In genomic region chr17:29951100-29951499, GRCm38 (mm10) we compare ENCODE assay signal across 14 mouse cellular contexts. TPM values are rescaled to one million over a fixed set of nuclear protein-coding genes. Genes with fewer than 3 reads are reported as not detected.
DNase-seq lines count a peak whose midpoint lies in the region; ATAC-seq and TF ChIP-seq lines count a peak whose summit lies in the region.
"Had no signal": no experiment of that assay in that cellular context is flagged by ENCODE, and none has a peak within 500 bp of the region (broad histone marks: within the 10 kb centered on the region; RNA-seq: fewer than 3 reads in every experiment).

No protein-coding gene starts in this region.

- H3K4me2 ChIP-seq in forebrain, embryonic 12.5 days = no peak overlapping the region
- no peak overlapping the region for H3K4me2 ChIP-seq in forebrain, postnatal 0 days (ENCODE audit: low read depth)
- H3K4me2 ChIP-seq in lung, postnatal 0 days (replicated peaks; ENCODE audit: low read depth, low read length) = no peak overlapping the region
- no peak overlapping the region for H3K4me2 ChIP-seq in intestine, embryonic 14.5 days (ENCODE audit: low read length)
- H3K4me2 ChIP-seq: hindbrain, embryonic 13.5 days; limb, embryonic 13.5 days had no signal

- 43% methylated on average over 6 of the region's 6 CpGs for WGBS in forebrain, embryonic 12.5 days
- 40% methylated on average over 6 of the region's 6 CpGs for WGBS in forebrain, postnatal 0 days
- 11% methylated on average over 6 of the region's 6 CpGs for WGBS in lung, postnatal 0 days
- WGBS in intestine, embryonic 14.5 days = 7% methylated on average over 6 of the region's 6 CpGs

- no peak for DNase-seq in forebrain, postnatal 0 days
- peak; percentile 65 for DNase-seq in lung, postnatal 0 days (ENCODE audit: low spot score)
- DNase-seq in lung, postnatal 36 days = no peak
- DNase-seq in intestine, embryonic 14.5 days (ENCODE audit: low spot score) = no peak
- DNase-seq in thymus, postnatal 10 days (ENCODE audit: low spot score in 2 of 2) = peak; percentile 29 to 56
- DNase-seq in frontal cortex, postnatal 25 days (ENCODE audit: low spot score in 2 of 2) = no peak
- DNase-seq: adrenal gland, postnatal 14 days; cerebellum, postnatal 36 days had no signal

- H3K27me3 ChIP-seq in forebrain, embryonic 12.5 days = peaks cover 8% of the 10 kb centered on the region; the same call in 1 of the 2 replicates
- H3K27me3 ChIP-seq in forebrain, postnatal 0 days (ENCODE audit: insufficient read depth, low read length) = no peaks in the 10 kb centered on the region
- H3K27me3 ChIP-seq in lung, postnatal 0 days (replicated peaks; ENCODE audit: insufficient read depth, low read length) = no peaks in the 10 kb centered on the region
- H3K27me3 ChIP-seq in intestine, embryonic 14.5 days (replicated peaks; ENCODE audit: control insufficient read depth, insufficient read depth, low read length) = no peaks in the 10 kb centered on the region
- H3K27me3 ChIP-seq: hindbrain, embryonic 13.5 days; Patski had no signal

- H3K36me3 ChIP-seq in forebrain, embryonic 12.5 days (replicated peaks) = no peaks in the 10 kb centered on the region
- no peaks in the 10 kb centered on the region for H3K36me3 ChIP-seq in forebrain, postnatal 0 days (ENCODE audit: insufficient read depth)
- H3K36me3 ChIP-seq in lung, postnatal 0 days (ENCODE audit: insufficient read depth, low read length) = no peaks in the 10 kb centered on the region
- no peaks in the 10 kb centered on the region for H3K36me3 ChIP-seq in intestine, embryonic 14.5 days (ENCODE audit: control insufficient read depth, insufficient read depth, low read length)
- H3K36me3 ChIP-seq: hindbrain, embryonic 13.5 days; limb, embryonic 13.5 days had no signal

- ATAC-seq in forebrain, embryonic 12.5 days (ENCODE audit: low FRiP score) = peak; percentile 14; the same call in 1 of the 2 replicates
- no peak for ATAC-seq in forebrain, postnatal 0 days
- peak; percentile 70 for ATAC-seq in lung, postnatal 0 days
- ATAC-seq in intestine, embryonic 14.5 days (replicated peaks; ENCODE audit: low FRiP score, low TSS enrichment, low read depth) = peak; percentile 87
- ATAC-seq in granulocyte monocyte progenitor cell, adult 5-6 weeks (replicated peaks; ENCODE audit: poor library complexity, severe bottlenecking) = no peak
- ATAC-seq: Patski had no signal

- TF ChIP-seq CTCF in forebrain, postnatal 0 days (IDR thresholded peaks at IDR 0.05; ENCODE audit: low read depth) = no peak
- no peak for TF ChIP-seq CTCF in lung, postnatal 0 days (IDR thresholded peaks at IDR 0.05)

- no peak overlapping the region for H3K9ac ChIP-seq in forebrain, embryonic 12.5 days
- H3K9ac ChIP-seq in forebrain, postnatal 0 days = no peak overlapping the region
- no peak overlapping the region for H3K9ac ChIP-seq in lung, postnatal 0 days (replicated peaks; ENCODE audit: low read depth)
- no peak overlapping the region for H3K9ac ChIP-seq in intestine, embryonic 14.5 days (ENCODE audit: low read length)
- H3K9ac ChIP-seq: hindbrain, embryonic 13.5 days; limb, embryonic 13.5 days had no signal

- H3K9me3 ChIP-seq in forebrain, embryonic 12.5 days = no peaks in the 10 kb centered on the region
- H3K9me3 ChIP-seq in forebrain, postnatal 0 days (ENCODE audit: low read length) = no peaks in the 10 kb centered on the region
- no peaks in the 10 kb centered on the region for H3K9me3 ChIP-seq in lung, postnatal 0 days (ENCODE audit: low read length)
- H3K9me3 ChIP-seq in intestine, embryonic 14.5 days (ENCODE audit: control insufficient read depth, low read length) = no peaks in the 10 kb centered on the region
- H3K9me3 ChIP-seq: hindbrain, embryonic 13.5 days; limb, embryonic 13.5 days had no signal

- peaks cover 20% of the 10 kb centered on the region for H3K4me1 ChIP-seq in forebrain, embryonic 12.5 days
- 0 out of 2 replicates have a peak, but pooled peaks cover 3% of the 10 kb centered on the region for H3K4me1 ChIP-seq in forebrain, postnatal 0 days (ENCODE audit: insufficient read depth)
- H3K4me1 ChIP-seq in lung, postnatal 0 days (ENCODE audit: insufficient read depth, low read depth, low read length) = no peaks in the 10 kb centered on the region
- H3K4me1 ChIP-seq in intestine, embryonic 14.5 days (replicated peaks; ENCODE audit: control insufficient read depth, insufficient read depth, low read length) = no peaks in the 10 kb centered on the region

- no peak for TF ChIP-seq EP300 in lung, postnatal 0 days (IDR thresholded peaks at IDR 0.05)

- peak overlapping the region; percentile 19; the same call in 1 of the 2 replicates for H3K27ac ChIP-seq in forebrain, embryonic 12.5 days
- no peak overlapping the region for H3K27ac ChIP-seq in forebrain, postnatal 0 days (ENCODE audit: low read depth, low read length)
- H3K27ac ChIP-seq in lung, postnatal 0 days (ENCODE audit: low read length) = no peak overlapping the region
- H3K27ac ChIP-seq in intestine, embryonic 14.5 days (ENCODE audit: low read depth) = peak overlapping the region; percentile 18; the same call in 1 of the 2 replicates
- H3K27ac ChIP-seq: hindbrain, embryonic 13.5 days; limb, embryonic 13.5 days had no signal

- no peak overlapping the region for H3K4me3 ChIP-seq in forebrain, embryonic 12.5 days (replicated peaks)
- H3K4me3 ChIP-seq in forebrain, postnatal 0 days (ENCODE audit: low read depth, low read length) = no peak overlapping the region
- H3K4me3 ChIP-seq in lung, postnatal 0 days (ENCODE audit: low read depth, low read length) = no peak overlapping the region
- no peak overlapping the region for H3K4me3 ChIP-seq in intestine, embryonic 14.5 days (ENCODE audit: low read depth, low read length)
- H3K4me3 ChIP-seq: hindbrain, embryonic 13.5 days; limb, embryonic 13.5 days; myocyte had no signal

RNA-seq across cellular contexts. Expression of gene Mdga1, which starts 18.8 kb away (rescaled TPM):
- 8.8 and 9.0 TPM in 2 replicates for polyA plus RNA-seq in forebrain, embryonic 12.5 days (2016; fragmentation: Nextera tagmentation; extraction: Ambion mirVana)
- total RNA-seq in forebrain, postnatal 0 days (2014; rRNA removed) = 29.1 and 45.7 TPM in 2 replicates
- polyA plus RNA-seq in forebrain, postnatal 0 days (2015; fragmentation: Nextera tagmentation; extraction: Ambion mirVana) = 7.6 and 10.9 TPM in 2 replicates
- polyA plus RNA-seq in lung, postnatal 0 days (2015; fragmentation: Nextera tagmentation; extraction: Ambion mirVana) = 2.3 and 3.2 TPM in 2 replicates
- 1.5 and 1.7 TPM in 2 replicates for polyA plus RNA-seq in intestine, embryonic 14.5 days (2014; fragmentation: Nextera tagmentation; extraction: Ambion mirVana)
- total RNA-seq in granulocyte monocyte progenitor cell, adult 5-6 weeks (2014; fragmentation: Nextera tagmentation) = 14.8 and 15.7 TPM in 2 replicates
- total RNA-seq in granulocyte monocyte progenitor cell, adult 5-6 weeks (2017) = 4.0 and 7.8 TPM in 2 replicates

RNA-seq across cellular contexts. Expression of gene Zfand3, which starts 53.4 kb away (rescaled TPM):
- polyA plus RNA-seq in forebrain, embryonic 12.5 days (2016; fragmentation: Nextera tagmentation; extraction: Ambion mirVana) = 77.3 and 83.5 TPM in 2 replicates
- total RNA-seq in forebrain, postnatal 0 days (2014; rRNA removed) = 77.0 and 91.5 TPM in 2 replicates
- polyA plus RNA-seq in forebrain, postnatal 0 days (2015; fragmentation: Nextera tagmentation; extraction: Ambion mirVana) = 48.5 and 48.7 TPM in 2 replicates
- polyA plus RNA-seq in lung, postnatal 0 days (2015; fragmentation: Nextera tagmentation; extraction: Ambion mirVana) = 52.1 and 54.6 TPM in 2 replicates
- 40.9 and 42.6 TPM in 2 replicates for polyA plus RNA-seq in intestine, embryonic 14.5 days (2014; fragmentation: Nextera tagmentation; extraction: Ambion mirVana)
- total RNA-seq in granulocyte monocyte progenitor cell, adult 5-6 weeks (2014; fragmentation: Nextera tagmentation) = 6.7 and 19.3 TPM in 2 replicates
- total RNA-seq in granulocyte monocyte progenitor cell, adult 5-6 weeks (2017) = 9.1 and 22.3 TPM in 2 replicates

Comparison
In these comparisons a context has a peak if more than half of its experiments do, and no peak if none do; other contexts are left out.
1. ATAC-seq: peak in forebrain, embryonic 12.5 days (single experiment), lung, postnatal 0 days (single experiment) and intestine, embryonic 14.5 days (single experiment); none in forebrain, postnatal 0 days (single experiment) and granulocyte monocyte progenitor cell, adult 5-6 weeks (single experiment).
2. H3K27ac ChIP-seq: peak in forebrain, embryonic 12.5 days (single experiment) and intestine, embryonic 14.5 days (single experiment); none in forebrain, postnatal 0 days (single experiment) and lung, postnatal 0 days (single experiment).
3. DNase-seq: peak in lung, postnatal 0 days (single experiment) and thymus, postnatal 10 days (2 of 2); none in forebrain, postnatal 0 days (single experiment), lung, postnatal 36 days (single experiment), intestine, embryonic 14.5 days (single experiment) and frontal cortex, postnatal 25 days (0 of 2).